Comparison of ENCODE assay signal across 20 mouse cellular contexts in genomic region chr3:93481982-93482616, GRCm38 (mm10). TPM values are rescaled to one million over a fixed set of nuclear protein-coding genes. Genes with fewer than 3 reads are reported as not detected.
"Had no signal": no experiment of that assay in that cellular context is flagged by ENCODE, and none has a peak within 500 bp of the region (broad histone marks: within the 10 kb centered on the region; RNA-seq: fewer than 3 reads in every experiment).

No protein-coding gene starts in this region.

- H3K4me2 ChIP-seq: kidney, embryonic 15.5 days; limb, embryonic 12.5 days; limb, embryonic 15.5 days; liver, embryonic 11.5 days; midbrain, embryonic 12.5 days; midbrain, embryonic 15.5 days; neural tube, embryonic 13.5 days had no signal

- H3K4me1 ChIP-seq: kidney, embryonic 15.5 days; limb, embryonic 12.5 days; limb, embryonic 15.5 days; midbrain, embryonic 12.5 days; midbrain, embryonic 15.5 days; neural tube, embryonic 13.5 days had no signal

- H3K4me3 ChIP-seq: kidney, embryonic 15.5 days; limb, embryonic 12.5 days; limb, embryonic 15.5 days; midbrain, embryonic 12.5 days; midbrain, embryonic 15.5 days; neural tube, embryonic 13.5 days had no signal

- H3K9me3 ChIP-seq: kidney, embryonic 15.5 days; limb, embryonic 12.5 days; limb, embryonic 15.5 days; midbrain, embryonic 12.5 days; midbrain, embryonic 15.5 days; neural tube, embryonic 13.5 days had no signal

- H3K36me3 ChIP-seq: kidney, embryonic 15.5 days; limb, embryonic 12.5 days; limb, embryonic 15.5 days; midbrain, embryonic 12.5 days; midbrain, embryonic 15.5 days; neural tube, embryonic 13.5 days had no signal

- ATAC-seq: liver, postnatal 0 days; midbrain, embryonic 15.5 days had no signal

- H3K9ac ChIP-seq: kidney, embryonic 15.5 days; limb, embryonic 12.5 days; limb, embryonic 15.5 days; liver, embryonic 14.5 days; liver, postnatal 0 days; midbrain, embryonic 12.5 days; midbrain, embryonic 15.5 days; neural tube, embryonic 13.5 days had no signal

- H3K27ac ChIP-seq: kidney, embryonic 15.5 days; limb, embryonic 12.5 days; limb, embryonic 15.5 days; liver, embryonic 14.5 days; midbrain, embryonic 12.5 days; midbrain, embryonic 15.5 days; neural tube, embryonic 13.5 days had no signal

- H3K27me3 ChIP-seq: kidney, embryonic 15.5 days; limb, embryonic 12.5 days; limb, embryonic 15.5 days; midbrain, embryonic 12.5 days; midbrain, embryonic 15.5 days; neural tube, embryonic 13.5 days had no signal

- DNase-seq: kidney, adult 11 months; kidney, adult 8-10 months; kidney, postnatal 10 days; kidney, postnatal 36 days; left cerebral cortex, postnatal 4 days; liver, postnatal 0 days; thymus, adult 18-20 months; thymus, postnatal 36 days had no signal

RNA-seq across cellular contexts. Expression of gene Tchhl1, which starts 13.5 kb away (rescaled TPM):
- polyA plus RNA-seq: limb, embryonic 12.5 days; limb, embryonic 15.5 days; liver, embryonic 11.5 days; liver, embryonic 14.5 days; liver, postnatal 0 days; midbrain, embryonic 12.5 days; midbrain, embryonic 15.5 days; neural tube, embryonic 13.5 days; small intestine, adult 2 months; spleen, adult 2 months; stomach, embryonic 16.5 days; testis, adult 2 months had no signal

RNA-seq across cellular contexts. Expression of gene Tchh, which starts 40.0 kb away (rescaled TPM):
- polyA plus RNA-seq: small intestine, adult 2 months had no signal
